Mouse (Mus musculus) liver, postnatal 0 days (tissue): ENCODE measurements at regions not wholly inside any gene's neighbourhood (a gene's known extent, or its start where the extent isn't known, plus 50 kb on each side); places are given as distances from the start of the nearest gene placed in this dataset.
A peak's percentile ranks its signal among the peaks of the same experiment; 100 is the strongest.

Experiments used
- ATAC-seq: fragments of 200-750 bp; cut with Nextera tagmentation; 2 replicates; pipeline ENCODE4 v1.8.0; 2017; ENCODE audit warnings: mild to moderate bottlenecking, moderate library complexity
- DNase-seq: peaks from one replicate; pipeline ENCODE4 v3.0.0-alpha.2; 2016
- H3K27ac ChIP-seq: fragments of 300-500 bp; sonication (generic); 2 replicates; pipeline ENCODE4 v1.5.1; 2014; ENCODE audit warnings: antibody characterized with exemption, moderate library complexity, mild to moderate bottlenecking, low read depth
- H3K27me3 ChIP-seq: fragments of 300-500 bp; sonication (generic); 2 replicates; pipeline ENCODE4 v1.6.1; 2014; ENCODE audit warnings: low read length, control low read depth, mixed read lengths; ENCODE audit not compliant: insufficient read depth
- H3K36me3 ChIP-seq: fragments of 300-500 bp; sonication (generic); replicated peaks from 2 replicates; pipeline ENCODE4 v1.6.1; 2014; ENCODE audit warnings: mild to moderate bottlenecking, control low read depth, low read length, moderate library complexity, mixed read lengths; ENCODE audit not compliant: insufficient read depth
- H3K4me1 ChIP-seq: fragments of 300-500 bp; sonication (generic); 2 replicates; pipeline ENCODE4 v1.6.1; 2014; ENCODE audit warnings: antibody characterized with exemption, mild to moderate bottlenecking, control low read depth; ENCODE audit not compliant: insufficient read depth
- H3K4me2 ChIP-seq: fragments of 300-500 bp; sonication (generic); 2 replicates; pipeline ENCODE4 v1.6.1; 2014; ENCODE audit warnings: low read depth, mild to moderate bottlenecking, low read length, moderate library complexity, mixed read lengths
- H3K4me3 ChIP-seq: fragments of 300-500 bp; sonication (generic); 2 replicates; pipeline ENCODE4 v1.5.1; 2014; ENCODE audit warnings: low read depth, low read length
- H3K9ac ChIP-seq: fragments of 300-500 bp; sonication (generic); replicated peaks from 2 replicates; pipeline ENCODE4 v1.6.1; 2014; ENCODE audit warnings: mild to moderate bottlenecking, moderate library complexity
- H3K9me3 ChIP-seq: fragments of 300-500 bp; sonication (generic); 2 replicates; pipeline ENCODE4 v1.6.1; 2016; ENCODE audit warnings: mild to moderate bottlenecking, control low read depth, low read length, mixed read lengths
- CTCF ChIP-seq: sonication (generic); IDR thresholded peaks from 2 replicates; pipeline ENCODE4 v1.5.1; 2016; ENCODE audit warnings: antibody characterized with exemption, low read depth
- EP300 ChIP-seq: IDR thresholded peaks from 2 replicates; pipeline ENCODE4 v1.6.1; 2016; ENCODE audit warnings: antibody characterized with exemption, low read depth, mild to moderate bottlenecking
- WGBS: fragments of 180-500 bp; shearing (Covaris S2); extraction: QIAGEN DNeasy Blood & Tissue Kit; methylation state at CpG from one replicate; pipeline ENCODE4 v1.1.7; 2014; ENCODE audit not compliant: insufficient replicate concordance; 5-methylcytosine and 5-hydroxymethylcytosine counted together

GRCm38 (mm10) chr8:35224053-35224924 is 541.3 kb upstream of the Gm19410 start:
- no peaks in the 10 kb centered on the region for H3K27me3 ChIP-seq
- no peak for DNase-seq
- no peak overlapping the region for H3K9ac ChIP-seq
- 72% methylated on average over 18 of the region's 18 CpGs for WGBS
- no peaks in the 10 kb centered on the region for H3K9me3 ChIP-seq
- H3K36me3 ChIP-seq = no peaks in the 10 kb centered on the region
- H3K4me2 ChIP-seq = no peak overlapping the region
- H3K4me1 ChIP-seq = no peaks in the 10 kb centered on the region
- H3K4me3 ChIP-seq = no peak overlapping the region
- TF ChIP-seq EP300 = no peak
- TF ChIP-seq CTCF = no peak
- ATAC-seq = no peak
- no peak overlapping the region for H3K27ac ChIP-seq

- Histone ChIP-seq H3K4me3 (no peak overlapping the region), H3K9me3 (no peaks in the 10 kb centered on the region), H3K4me1 (no peaks in the 10 kb centered on the region), H3K36me3 (no peaks in the 10 kb centered on the region), H3K27ac (no peak overlapping the region), H3K27me3 (no peaks in the 10 kb centered on the region), H3K9ac (no peak overlapping the region), H3K4me2 (no peak overlapping the region)
- TF ChIP-seq EP300 = no peak
- TF ChIP-seq CTCF = no peak
- ATAC-seq = no peak
- WGBS = 76% methylated on average over 7 of the region's 7 CpGs
- no peak for DNase-seq
These were observed 540.7 kb upstream of the Gm19410 start for GRCm38 (mm10) chr8:35224925-35225244.

- Histone ChIP-seq H3K27ac (no peak overlapping the region), H3K4me1 (no peaks in the 10 kb centered on the region), H3K27me3 (no peaks in the 10 kb centered on the region), H3K4me2 (no peak overlapping the region), H3K4me3 (no peak overlapping the region), H3K9ac (no peak overlapping the region), H3K36me3 (no peaks in the 10 kb centered on the region), H3K9me3 (no peaks in the 10 kb centered on the region)
- no peak for DNase-seq
- no peak for ATAC-seq
- TF ChIP-seq CTCF = no peak
- TF ChIP-seq EP300 = no peak
- 65% methylated on average over 7 of the region's 7 CpGs for WGBS
These were observed 538.5 kb upstream of the Gm19410 start for GRCm38 (mm10) chr8:35227079-35227478.

- DNase-seq (peak; percentile 32), ATAC-seq (no peak)
- TF ChIP-seq CTCF = peak; percentile 58
- TF ChIP-seq EP300 = no peak
- H3K4me1 ChIP-seq = no peaks in the 10 kb centered on the region
- H3K27ac ChIP-seq = no peak overlapping the region
- no peaks in the 10 kb centered on the region for H3K9me3 ChIP-seq
- H3K4me2 ChIP-seq = no peak overlapping the region
- 75% methylated on average over 7 of the region's 7 CpGs for WGBS
- no peak overlapping the region for H3K9ac ChIP-seq
- no peaks in the 10 kb centered on the region for H3K36me3 ChIP-seq
- H3K27me3 ChIP-seq = no peaks in the 10 kb centered on the region
- H3K4me3 ChIP-seq = no peak overlapping the region
These were observed 537.1 kb upstream of the Gm19410 start for GRCm38 (mm10) chr8:35228449-35228848.

- H3K9ac ChIP-seq = no peak overlapping the region
- no peak overlapping the region for H3K4me3 ChIP-seq
- no peak overlapping the region for H3K27ac ChIP-seq
- H3K4me1 ChIP-seq = peaks cover 7% of the 10 kb centered on the region
- ATAC-seq (no peak), DNase-seq (no peak)
- H3K4me2 ChIP-seq = no peak overlapping the region
- no peaks in the 10 kb centered on the region for H3K36me3 ChIP-seq
- no peaks in the 10 kb centered on the region for H3K27me3 ChIP-seq
- no peaks in the 10 kb centered on the region for H3K9me3 ChIP-seq
- no peak for TF ChIP-seq EP300
- no peak for TF ChIP-seq CTCF
- 46% methylated on average over 5 of the region's 5 CpGs for WGBS
These were observed 531.9 kb upstream of the Gm19410 start for GRCm38 (mm10) chr8:35233520-35234186.

GRCm38 (mm10) chr8:35234436-35234835 is 531.2 kb upstream of the Gm19410 start:
- no peak for ATAC-seq
- Histone ChIP-seq H3K4me1 (peaks cover 7% of the 10 kb centered on the region), H3K9me3 (no peaks in the 10 kb centered on the region), H3K4me2 (no peak overlapping the region), H3K27me3 (no peaks in the 10 kb centered on the region), H3K4me3 (no peak overlapping the region), H3K36me3 (no peaks in the 10 kb centered on the region), H3K9ac (no peak overlapping the region), H3K27ac (no peak overlapping the region)
- no peak for DNase-seq
- TF ChIP-seq CTCF (no peak), EP300 (no peak)
- WGBS = 51% methylated on average over 5 of the region's 5 CpGs
